Mouse (Mus musculus): ENCODE data around the gene Atat1.

DNA sequence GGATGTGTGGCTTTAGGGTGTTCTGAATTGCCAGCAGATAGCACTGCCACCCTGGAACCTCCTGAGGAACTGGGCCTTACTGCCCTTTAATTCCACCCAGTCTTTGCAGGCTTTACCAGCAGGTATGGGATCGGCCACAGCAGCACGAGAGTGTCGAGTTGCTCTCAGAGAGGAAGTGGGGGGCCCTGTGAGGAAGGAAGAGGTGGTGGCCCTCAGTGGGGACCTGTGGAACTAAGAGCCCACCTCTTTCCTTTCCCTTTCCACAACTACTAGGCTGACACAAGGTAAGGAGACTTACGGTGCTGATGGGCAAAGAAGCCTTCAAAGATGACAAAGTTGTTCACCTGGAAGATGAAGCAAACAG lies 5.9 kb downstream of the Atat1 start:
- TF ChIP-seq POLR2A (IDR thresholded peaks at IDR 0.05; ENCODE audit: control insufficient read depth, extremely low read depth, insufficient read depth, low read length, poor library complexity) (no peak), CTCF (IDR thresholded peaks at IDR 0.05; ENCODE audit: borderline replicate concordance, control insufficient read depth, extremely low read depth, insufficient read depth, low read length, poor library complexity) (no peak)

Measured in thymus, adult 2 months (tissue).